Mouse (Mus musculus): ENCODE results near the gene Usp30.

Usp30 gene

GRCm38 (mm10) chr5:114065161-114065560 lies at the start of gene Usp30:
Gene Usp30, plus strand, starts transcription at chr5:114065461.
- no peak for DNase-seq (ENCODE audit: low read depth)

- no peak for DNase-seq (ENCODE audit: low read depth)
Measured at GRCm38 (mm10) chr5:114024390-114024789, 40.9 kb upstream of the Usp30 start.

- DNase-seq (ENCODE audit: low read depth) = peak; percentile 32
Measured at GRCm38 (mm10) chr5:114024885-114025284, 40.4 kb upstream of the Usp30 start.

- DNase-seq (ENCODE audit: low read depth) = no peak
Measured at GRCm38 (mm10) chr5:114027217-114027944, 37.9 kb upstream of the Usp30 start.

GRCm38 (mm10) chr5:114028111-114028510 lies 37.1 kb upstream of the Usp30 start:
- no peak for DNase-seq (ENCODE audit: low read depth)

GRCm38 (mm10) chr5:114030652-114031051 lies 34.6 kb upstream of the Usp30 start:
- DNase-seq (ENCODE audit: low read depth) = no peak

GRCm38 (mm10) chr5:114032161-114032763 lies 33.0 kb upstream of the Usp30 start:
- no peak for DNase-seq (ENCODE audit: low read depth)

GRCm38 (mm10) chr5:114034393-114034792 lies 30.9 kb upstream of the Usp30 start:
- DNase-seq (ENCODE audit: low read depth) = no peak

GRCm38 (mm10) chr5:114035111-114035510 lies 30.1 kb upstream of the Usp30 start:
- DNase-seq (ENCODE audit: low read depth) = no peak

GRCm38 (mm10) chr5:114040508-114040907 lies 24.8 kb upstream of the Usp30 start:
- DNase-seq (ENCODE audit: low read depth) = no peak

- no peak for DNase-seq (ENCODE audit: low read depth)
Measured at GRCm38 (mm10) chr5:114040911-114041310, 24.4 kb upstream of the Usp30 start.

GRCm38 (mm10) chr5:114041327-114041930 lies 23.8 kb upstream of the Usp30 start:
- peak; percentile 79 for DNase-seq (ENCODE audit: low read depth)

GRCm38 (mm10) chr5:114043800-114044199 lies 21.5 kb upstream of the Usp30 start:
- DNase-seq (ENCODE audit: low read depth) = peak; percentile 38

- peak; percentile 59 for DNase-seq (ENCODE audit: low read depth)
Measured at GRCm38 (mm10) chr5:114045134-114045533, 20.1 kb upstream of the Usp30 start.

- DNase-seq (ENCODE audit: low read depth) = no peak
Measured at GRCm38 (mm10) chr5:114046151-114046550, 19.1 kb upstream of the Usp30 start.

GRCm38 (mm10) chr5:114046604-114047003 lies 18.7 kb upstream of the Usp30 start:
- no peak for DNase-seq (ENCODE audit: low read depth)

GRCm38 (mm10) chr5:114047182-114047581 lies 18.1 kb upstream of the Usp30 start:
- DNase-seq (ENCODE audit: low read depth) = no peak

- no peak for DNase-seq (ENCODE audit: low read depth)
Measured at GRCm38 (mm10) chr5:114048731-114049308, 16.4 kb upstream of the Usp30 start.

- peak; percentile 67 for DNase-seq (ENCODE audit: low read depth)
Measured at GRCm38 (mm10) chr5:114052246-114052761, 13.0 kb upstream of the Usp30 start.

- DNase-seq (ENCODE audit: low read depth) = no peak
Measured at GRCm38 (mm10) chr5:114057129-114057731, 8.0 kb upstream of the Usp30 start.

- DNase-seq (ENCODE audit: low read depth) = peak; percentile 31
Measured at GRCm38 (mm10) chr5:114061675-114062074, 3.6 kb upstream of the Usp30 start.

GRCm38 (mm10) chr5:114063958-114064357 lies 1.3 kb upstream of the Usp30 start:
- no peak for DNase-seq (ENCODE audit: low read depth)

Measured in induced T-regulatory cell, adult 2 months (primary cell).